In the genomic region with DNA sequence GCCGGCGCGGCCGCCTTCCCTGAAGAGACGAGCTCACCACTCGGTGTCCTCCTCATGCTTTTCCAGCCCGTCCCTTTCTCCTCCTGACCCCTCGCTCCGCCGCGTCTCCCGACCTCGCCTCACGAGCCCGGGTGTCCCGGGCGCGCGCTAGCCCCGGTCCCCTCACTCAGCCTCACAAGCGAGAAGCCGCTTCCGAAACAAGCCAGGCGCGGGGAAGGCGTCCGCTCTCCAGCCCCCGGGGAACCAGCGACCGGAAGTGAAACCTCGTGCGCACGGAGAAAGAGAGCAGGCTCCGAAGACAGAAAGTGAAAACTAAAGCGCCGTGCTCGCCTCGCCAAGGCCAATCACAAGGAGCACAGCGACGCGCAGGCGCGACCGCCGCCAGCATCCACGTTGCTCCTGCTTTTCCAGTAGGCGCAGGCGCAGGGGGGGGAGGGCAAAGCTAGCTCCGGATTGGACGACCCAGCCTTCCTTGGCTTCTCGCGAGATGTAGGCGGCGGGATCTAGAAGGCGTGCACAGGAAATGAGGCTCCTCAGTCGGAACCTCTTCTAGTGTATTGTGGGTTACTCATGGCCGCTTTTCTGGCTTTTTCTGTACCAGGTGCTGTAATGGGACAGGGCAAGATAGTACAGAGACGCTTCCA, we compare ENCODE assay signal across 8 mouse cellular contexts. TPM values are rescaled to one million over a fixed set of nuclear protein-coding genes. Genes with fewer than 3 reads are reported as not detected.
A peak's percentile ranks its signal among the peaks of the same experiment; 100 is the strongest.
DNase-seq lines count a peak whose midpoint lies in the region; ATAC-seq and TF ChIP-seq lines count a peak whose summit lies in the region.

A gene (minus strand): TSS at position 314 of the 644 bp plus-strand sequence.

- H3K27me3 ChIP-seq in ES-Bruce4 (ENCODE audit: control insufficient read depth, insufficient read depth, low read length, poor library complexity, severe bottlenecking) = no peaks in the 10 kb centered on the region
- peaks cover 3% of the 10 kb centered on the region; the same call in 1 of the 2 replicates for H3K27me3 ChIP-seq in forebrain, embryonic 13.5 days
- H3K27me3 ChIP-seq in liver, postnatal 0 days (ENCODE audit: insufficient read depth, low read length) = no peaks in the 10 kb centered on the region
- H3K27me3 ChIP-seq in neural tube, embryonic 14.5 days (ENCODE audit: control insufficient read depth, insufficient read depth, low read length) = no peaks in the 10 kb centered on the region

- H3K27ac ChIP-seq in ES-Bruce4 (ENCODE audit: insufficient read depth, low read length) = peak within 1 kb of the TSS; percentile 55
- H3K27ac ChIP-seq in forebrain, embryonic 13.5 days = peak within 1 kb of the TSS; percentile 92
- H3K27ac ChIP-seq in liver, postnatal 0 days (ENCODE audit: low read depth) = peak within 1 kb of the TSS; percentile 99
- peak within 1 kb of the TSS; percentile 85 for H3K27ac ChIP-seq in neural tube, embryonic 14.5 days (ENCODE audit: low read depth, low read length)

- H3K9me3 ChIP-seq in ES-Bruce4 (replicated peaks; ENCODE audit: control insufficient read depth, insufficient read depth, low read length, poor library complexity, severe bottlenecking) = peaks cover 31% of the 10 kb centered on the region
- H3K9me3 ChIP-seq in forebrain, embryonic 13.5 days (replicated peaks) = no peaks in the 10 kb centered on the region; the same call in 1 of the 2 replicates
- H3K9me3 ChIP-seq in liver, postnatal 0 days (ENCODE audit: low read length) = no peaks in the 10 kb centered on the region
- H3K9me3 ChIP-seq in neural tube, embryonic 14.5 days (ENCODE audit: control insufficient read depth, low read length) = no peaks in the 10 kb centered on the region

- peak within 1 kb of the TSS; percentile 83 for H3K9ac ChIP-seq in ES-Bruce4 (ENCODE audit: low read depth, poor library complexity, severe bottlenecking)
- peak within 1 kb of the TSS; percentile 88 for H3K9ac ChIP-seq in forebrain, embryonic 13.5 days
- peak within 1 kb of the TSS; percentile 98 for H3K9ac ChIP-seq in liver, postnatal 0 days (replicated peaks)
- peak within 1 kb of the TSS; percentile 80 for H3K9ac ChIP-seq in neural tube, embryonic 14.5 days (replicated peaks; ENCODE audit: low read depth, low read length)

- no peaks in the 10 kb centered on the region for H3K4me1 ChIP-seq in ES-Bruce4 (ENCODE audit: control insufficient read depth, insufficient read depth, low read length)
- peaks cover 6% of the 10 kb centered on the region; the same call in 1 of the 2 replicates for H3K4me1 ChIP-seq in forebrain, embryonic 13.5 days
- 0 out of 2 replicates have a peak, but pooled peaks cover 3% of the 10 kb centered on the region for H3K4me1 ChIP-seq in liver, postnatal 0 days (ENCODE audit: insufficient read depth)
- no peaks in the 10 kb centered on the region for H3K4me1 ChIP-seq in neural tube, embryonic 14.5 days (ENCODE audit: control insufficient read depth, insufficient read depth, low read length)

- no peak for TF ChIP-seq EP300 in ES-Bruce4 (IDR thresholded peaks at IDR 0.05; ENCODE audit: insufficient read depth, low read depth, low read length)
- peak; percentile 87 for TF ChIP-seq EP300 in liver, postnatal 0 days (IDR thresholded peaks at IDR 0.05; ENCODE audit: low read depth)

- intact Hi-C loops in heart, postnatal 10 days (cut with DNase I) = loop anchor here (2.0 kb wide), 2 partner anchors 24 to 72 kb away; a partner anchor contains a TSS

- TF ChIP-seq CTCF in ES-Bruce4 (IDR thresholded peaks at IDR 0.05; ENCODE audit: low read depth, low read length) = no peak
- TF ChIP-seq CTCF in liver, postnatal 0 days (IDR thresholded peaks at IDR 0.05; ENCODE audit: low read depth) = no peak

- TF ChIP-seq POLR2A in ES-Bruce4 (IDR thresholded peaks at IDR 0.05; ENCODE audit: insufficient read depth, low read length) = no peak

- ATAC-seq in cerebellum, adult (ENCODE audit: insufficient number of reproducible peaks, low FRiP score, low TSS enrichment) = peak; percentile 99
- ATAC-seq in forebrain, embryonic 13.5 days = peak; percentile 99
- ATAC-seq in liver, postnatal 0 days = peak; percentile 100
- ATAC-seq in neural tube, embryonic 14.5 days (ENCODE audit: low read depth) = peak; percentile 99

- WGBS in forebrain, embryonic 13.5 days = under 1% methylated on average over 58 of the region's 58 CpGs
- WGBS in large intestine, adult 2 months = 1% methylated on average over 58 of the region's 58 CpGs
- under 1% methylated on average over 58 of the region's 58 CpGs for WGBS in liver, postnatal 0 days (ENCODE audit: insufficient replicate concordance)
- under 1% methylated on average over 58 of the region's 58 CpGs for WGBS in neural tube, embryonic 14.5 days

- peak within 1 kb of the TSS; percentile 80 for H3K4me3 ChIP-seq in ES-Bruce4 (ENCODE audit: low read depth, low read length)
- peak within 1 kb of the TSS; percentile 93 for H3K4me3 ChIP-seq in forebrain, embryonic 13.5 days
- H3K4me3 ChIP-seq in liver, postnatal 0 days (ENCODE audit: low read depth, low read length) = peak within 1 kb of the TSS; percentile 96
- peak within 1 kb of the TSS; percentile 93 for H3K4me3 ChIP-seq in neural tube, embryonic 14.5 days (ENCODE audit: low read depth, low read length)

- H3K36me3 ChIP-seq in ES-Bruce4 (ENCODE audit: control insufficient read depth, insufficient read depth, low read length, poor library complexity, severe bottlenecking) = no peaks in the 10 kb centered on the region; the same call in 1 of the 2 replicates
- no peaks in the 10 kb centered on the region for H3K36me3 ChIP-seq in forebrain, embryonic 13.5 days (ENCODE audit: poor library complexity, severe bottlenecking)
- no peaks in the 10 kb centered on the region for H3K36me3 ChIP-seq in liver, postnatal 0 days (replicated peaks; ENCODE audit: insufficient read depth, low read length)
- no peaks in the 10 kb centered on the region for H3K36me3 ChIP-seq in neural tube, embryonic 14.5 days (ENCODE audit: control insufficient read depth, insufficient read depth, low read length)

- DNase-seq in heart, postnatal 10 days = peak; percentile 98 to 99
- DNase-seq in large intestine, adult 2 months (ENCODE audit: low read depth, low spot score) = peak; percentile 96
- peak; percentile 99 for DNase-seq in liver, postnatal 0 days
- peak; percentile 98 for DNase-seq in testis, postnatal 10 days (ENCODE audit: low spot score)

- peak within 1 kb of the TSS; percentile 67 for H3K4me2 ChIP-seq in forebrain, embryonic 13.5 days
- H3K4me2 ChIP-seq in liver, postnatal 0 days (ENCODE audit: low read depth, low read length) = peak within 1 kb of the TSS; percentile 92
- peak within 1 kb of the TSS; percentile 88 for H3K4me2 ChIP-seq in neural tube, embryonic 14.5 days (ENCODE audit: low read depth, low read length)

RNA-seq across cellular contexts. Expression of the gene that starts here (rescaled TPM):
- 77.7 and 84.6 TPM in 2 replicates for polyA plus RNA-seq in ES-Bruce4 (2011; ENCODE audit: insufficient read depth, insufficient read length, low read depth, missing spikeins)
- 19.5 and 21.0 TPM in 2 replicates for polyA plus RNA-seq in forebrain, embryonic 13.5 days (2015; fragmentation: Nextera tagmentation; extraction: Ambion mirVana)
- 10 to 100 TPM; 16.4 to 17.9 TPM for total RNA-seq in heart, postnatal 10 days (2021)
- polyA plus RNA-seq in large intestine, adult 2 months (2012; rRNA removed) = 1.4 and 3.2 TPM in 2 replicates
- 2.8 and 3.0 TPM in 2 replicates for polyA plus RNA-seq in liver, postnatal 0 days (2015; fragmentation: Nextera tagmentation; extraction: Ambion mirVana)
- 24.9 and 27.0 TPM in 2 replicates for polyA plus RNA-seq in neural tube, embryonic 14.5 days (2014; fragmentation: Nextera tagmentation; extraction: Ambion mirVana)

Comparison
In these comparisons a context has a peak if more than half of its experiments do, and no peak if none do; other contexts are left out.
1. Peak in every context shown above with its lines: DNase-seq, ATAC-seq, H3K4me3 ChIP-seq and H3K27ac ChIP-seq.